Mouse (Mus musculus) myocyte (in vitro differentiated cells): ENCODE results near the gene Oas1g. TPM values are rescaled to one million over a fixed set of nuclear protein-coding genes. Genes with fewer than 3 reads are reported as not detected.

Experiments
- H3K27me3 ChIP-seq: one replicate; pipeline ENCODE4 v1.6.1; 2011; ENCODE audit not compliant: control insufficient read depth, insufficient read depth, insufficient read length
- H3K36me3 ChIP-seq: one replicate; pipeline ENCODE4 v1.6.1; 2011; ENCODE audit not compliant: control insufficient read depth, insufficient read depth
- H3K4me2 ChIP-seq: one replicate; pipeline ENCODE4 v1.6.1; 2011; ENCODE audit warnings: low read depth, control low read depth
- H3K4me3 ChIP-seq: one replicate; pipeline ENCODE4 v1.5.1; 2011; ENCODE audit warnings: mild to moderate bottlenecking, control low read depth, moderate library complexity
- H3K79me2 ChIP-seq: one replicate; pipeline ENCODE4 v1.6.1; 2011; ENCODE audit not compliant: control insufficient read depth, insufficient read depth
- H3ac ChIP-seq: one replicate; pipeline ENCODE4 v1.6.1; 2011; ENCODE audit not compliant: control insufficient read depth, insufficient read length
- CEBPB ChIP-seq: IDR thresholded peaks from 2 replicates; pipeline ENCODE4 v1.6.1; 2011; ENCODE audit warnings: mild to moderate bottlenecking, moderate library complexity; ENCODE audit not compliant: poor library complexity, insufficient read depth, severe bottlenecking
- E2F4 ChIP-seq: IDR thresholded peaks from one replicate; pipeline ENCODE4 v1.6.1; 2011; ENCODE audit warnings: mild to moderate bottlenecking, control low read depth, moderate library complexity; ENCODE audit not compliant: insufficient read depth
- MAX ChIP-seq: IDR thresholded peaks from one replicate; pipeline ENCODE4 v1.6.1; 2011; ENCODE audit warnings: low read depth, mild to moderate bottlenecking, control low read depth
- MYOD1 ChIP-seq, 3 experiments: IDR thresholded peaks; one replicate each; pipeline ENCODE4 v1.6.1; 2011; ENCODE audit warnings: control low read depth in 2 of 3, low read depth in 2 of 3, mild to moderate bottlenecking in 2 of 3, moderate library complexity in 1 of 3; ENCODE audit not compliant: insufficient read length in 2 of 3, control insufficient read depth in 1 of 3
- MYOG ChIP-seq, 3 experiments: IDR thresholded peaks; one replicate each; pipeline ENCODE4 v1.6.1; 2011; ENCODE audit warnings: control low read depth in 2 of 3, low read depth in 2 of 3, mild to moderate bottlenecking in 2 of 3; ENCODE audit not compliant: insufficient read length in 2 of 3, control insufficient read depth in 1 of 3, insufficient read depth in 1 of 3
- POLR2A ChIP-seq: IDR thresholded peaks from one replicate; pipeline ENCODE4 v1.6.1; 2011; ENCODE audit warnings: low read depth, mild to moderate bottlenecking, control low read depth, moderate library complexity; ENCODE audit not compliant: insufficient read length
- POLR2AphosphoS2 ChIP-seq: IDR thresholded peaks from one replicate; pipeline ENCODE4 v1.6.1; 2011; ENCODE audit warnings: low read depth, control low read depth; ENCODE audit not compliant: insufficient read length
- REST ChIP-seq: IDR thresholded peaks from one replicate; pipeline ENCODE4 v1.6.1; 2011; ENCODE audit warnings: mild to moderate bottlenecking, control low read depth, moderate library complexity; ENCODE audit not compliant: insufficient read depth, insufficient read length
- SRF ChIP-seq: IDR thresholded peaks from one replicate; pipeline ENCODE4 v1.6.1; 2011; ENCODE audit warnings: low read depth; ENCODE audit not compliant: control insufficient read depth, insufficient read length
- TCF12 ChIP-seq: IDR thresholded peaks from one replicate; pipeline ENCODE4 v1.6.1; 2011; ENCODE audit warnings: mild to moderate bottlenecking, control low read depth; ENCODE audit not compliant: poor library complexity, insufficient read depth, severe bottlenecking
- TCF3 ChIP-seq: IDR thresholded peaks from one replicate; pipeline ENCODE4 v1.6.1; 2011; ENCODE audit warnings: low read depth, control low read depth; ENCODE audit not compliant: insufficient read length
- USF1 ChIP-seq: IDR thresholded peaks from one replicate; pipeline ENCODE4 v1.6.1; 2011; ENCODE audit warnings: low read depth, mild to moderate bottlenecking, control low read depth, moderate library complexity
- polyA plus RNA-seq: library from polyadenylated mRNA; unstranded; fragments of >200 nt; fragmentation: generic; extraction: Trizol; gene quantifications from one replicate; pipeline ENCODE4 v1.2.1, GENCODE M21; 2012; ENCODE audit warnings: missing spikeins

The Oas1g gene
- polyA plus RNA-seq, 1 experiment: not detected

DNA sequence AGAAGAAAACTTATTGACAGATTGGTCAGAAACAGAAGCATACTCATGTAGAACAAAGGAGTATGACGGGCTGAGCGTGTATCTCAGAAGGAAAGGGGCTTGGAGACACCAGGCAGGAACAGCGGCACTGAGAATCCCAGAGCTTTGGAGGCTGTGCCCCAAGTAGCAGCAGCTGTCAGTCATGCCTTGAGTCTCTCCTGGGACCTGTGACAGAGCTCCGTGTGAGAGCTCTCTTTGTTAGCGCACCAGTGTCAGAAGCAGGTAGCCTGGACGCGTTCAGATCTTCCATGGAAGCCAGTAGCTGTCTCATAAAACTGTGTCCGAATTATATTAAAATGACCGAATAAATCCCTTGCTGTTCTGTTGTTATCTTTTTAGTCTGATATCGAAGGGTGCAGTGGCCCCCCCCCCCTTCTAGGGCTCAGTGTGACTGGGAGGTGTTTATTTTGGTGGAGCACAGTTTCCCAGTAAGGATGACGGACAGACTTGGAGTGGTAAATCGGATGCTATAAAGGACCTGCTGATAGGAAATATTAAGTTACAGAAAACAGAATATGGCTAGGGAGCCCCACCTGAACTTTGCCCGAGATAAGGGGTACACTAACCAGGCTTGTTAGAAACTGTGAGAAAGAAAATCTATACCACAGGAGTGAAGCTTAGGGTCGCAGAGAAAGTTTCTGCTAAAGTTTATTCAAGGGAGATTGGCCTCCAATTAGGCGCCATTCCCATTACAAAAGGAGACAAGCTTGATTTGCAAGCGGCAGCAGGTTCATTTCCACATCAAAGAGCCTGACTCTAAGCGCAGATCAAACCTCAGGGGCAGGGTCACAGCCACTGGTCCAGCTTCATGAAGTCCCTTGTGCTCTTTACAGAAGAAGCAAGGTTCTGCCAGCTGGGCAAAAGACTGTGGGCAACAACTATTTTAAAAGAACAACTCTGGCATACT lies 53.8 kb downstream of the Oas1g start:
- no peaks in the 10 kb centered on the region for H3K36me3 ChIP-seq
- H3K79me2 ChIP-seq: no peaks in the 10 kb centered on the region
- TF ChIP-seq TCF3 (no peak), POLR2A (no peak), MYOG (IDR thresholded peaks at IDR 0.05; ENCODE audit: control insufficient read depth in 1 of 3, insufficient read depth in 1 of 3, insufficient read length in 2 of 3, low read depth in 2 of 3) (no peak), E2F4 (no peak), CEBPB (no peak), MAX (no peak), POLR2AphosphoS2 (no peak), MYOD1 (IDR thresholded peaks at IDR 0.05; ENCODE audit: control insufficient read depth in 1 of 3, insufficient read length in 2 of 3, low read depth in 2 of 3) (no peak), TCF12 (no peak), USF1 (no peak), SRF (no peak), REST (no peak)
- H3ac ChIP-seq: no peak overlapping the region
- no peak overlapping the region for H3K4me2 ChIP-seq
- no peak overlapping the region for H3K4me3 ChIP-seq
- H3K27me3 ChIP-seq: peaks cover 4% of the 10 kb centered on the region

- TF ChIP-seq E2F4 (no peak), CEBPB (no peak), REST (no peak), MYOD1 (IDR thresholded peaks at IDR 0.05; ENCODE audit: control insufficient read depth in 1 of 3, insufficient read length in 2 of 3, low read depth in 2 of 3) (no peak), TCF12 (no peak), POLR2A (no peak), SRF (no peak), MAX (no peak), POLR2AphosphoS2 (no peak), TCF3 (no peak), USF1 (no peak), MYOG (IDR thresholded peaks at IDR 0.05; ENCODE audit: control insufficient read depth in 1 of 3, insufficient read depth in 1 of 3, insufficient read length in 2 of 3, low read depth in 2 of 3) (no peak)
Observed at GRCm38 (mm10) chr5:120831031-120831430, 56.4 kb downstream of the Oas1g start.

More at GRCm38 (mm10) chr5:120831031-120831430, 56.4 kb downstream of the Oas1g start:
- no peak overlapping the region for H3ac ChIP-seq
- H3K4me2 ChIP-seq: no peak overlapping the region
- no peaks in the 10 kb centered on the region for H3K36me3 ChIP-seq
- no peaks in the 10 kb centered on the region for H3K79me2 ChIP-seq
- H3K4me3 ChIP-seq: no peak overlapping the region
- H3K27me3 ChIP-seq: peaks cover 4% of the 10 kb centered on the region

Other genes with a start within 250 kb of the Oas1g start
- 0.01 TPM for gene Rasal1, start 238.8 kb downstream of the Oas1g start, polyA plus RNA-seq
- not detected for gene Dtx1, start 175.7 kb downstream of the Oas1g start, polyA plus RNA-seq
- gene Oas2, start 137.8 kb downstream of the Oas1g start, polyA plus RNA-seq: not detected
- 0.01 TPM for gene Oas3, start 110.0 kb downstream of the Oas1g start, polyA plus RNA-seq
- not detected for gene Oas1e, start 92.1 kb downstream of the Oas1g start, polyA plus RNA-seq
- gene Oas1c, start 75.1 kb downstream of the Oas1g start, polyA plus RNA-seq: 0.01 TPM
- gene Oas1f, start 40.2 kb downstream of the Oas1g start, polyA plus RNA-seq: not detected
- gene Oas1h, start 26.2 kb downstream of the Oas1g start, polyA plus RNA-seq: not detected
- 0.06 TPM for gene Oas1a, start 19.9 kb upstream of the Oas1g start, polyA plus RNA-seq
- gene Oas1d, start 26.9 kb upstream of the Oas1g start, polyA plus RNA-seq: not detected
- 0.05 TPM for gene Rph3a, start 122.5 kb upstream of the Oas1g start, polyA plus RNA-seq